Mouse (Mus musculus) central nervous system, embryonic 11.5 days (tissue): ENCODE measurements around the gene Cenpa. TPM values are rescaled to one million over a fixed set of nuclear protein-coding genes. Genes with fewer than 3 reads are reported as not detected.

ENCODE experiments used
- polyA plus RNA-seq: library from polyadenylated mRNA; depleted of rRNA; stranded (reverse); fragments of >200 nt; gene quantifications from 2 replicates; pipeline ENCODE4 v1.2.3, GENCODE M21; 2012; rRNA removed

Gene Cenpa
- polyA plus RNA-seq = 246 and 257 TPM in 2 replicates

DNA sequence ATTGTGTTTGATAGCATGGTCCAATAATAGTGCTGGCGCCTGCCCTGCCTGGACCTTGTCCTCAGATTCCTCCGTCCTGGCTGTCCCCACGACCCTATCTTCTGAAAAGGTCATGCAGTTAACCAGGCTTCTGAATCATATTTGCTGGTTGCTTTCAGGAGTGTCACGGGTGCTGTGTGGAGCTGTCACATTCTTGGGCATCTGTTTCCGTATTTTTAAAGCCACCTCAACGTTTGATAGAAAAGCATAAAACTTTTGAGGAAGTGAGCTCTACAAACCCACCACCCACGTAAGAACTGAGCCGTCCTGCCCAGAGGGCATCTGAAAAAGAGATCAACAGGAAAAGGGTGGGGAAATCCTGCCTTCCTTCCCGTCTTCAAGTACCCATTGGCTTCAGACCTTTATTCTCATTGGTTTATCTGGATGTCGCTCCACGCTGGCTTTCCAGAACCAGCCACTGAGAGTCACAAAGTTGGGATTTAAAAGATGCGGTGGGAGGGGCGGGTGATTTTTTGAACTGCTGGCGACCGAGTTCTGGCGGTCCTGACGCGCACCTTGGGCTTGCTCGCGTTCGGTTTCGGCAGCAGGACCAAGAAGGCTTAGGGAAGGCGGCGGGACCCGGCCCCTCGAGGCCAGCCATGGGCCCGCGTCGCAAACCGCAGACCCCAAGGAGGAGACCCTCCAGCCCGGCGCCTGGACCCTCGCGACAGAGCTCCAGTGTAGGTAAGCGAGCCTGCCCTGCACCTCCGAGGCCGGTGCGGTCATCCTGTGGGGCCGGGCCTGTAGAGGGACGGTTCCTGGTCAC lies at the start of gene Cenpa:
Gene Cenpa (plus strand): TSS at position 387 of the 805 bp plus-strand sequence.

DNA sequence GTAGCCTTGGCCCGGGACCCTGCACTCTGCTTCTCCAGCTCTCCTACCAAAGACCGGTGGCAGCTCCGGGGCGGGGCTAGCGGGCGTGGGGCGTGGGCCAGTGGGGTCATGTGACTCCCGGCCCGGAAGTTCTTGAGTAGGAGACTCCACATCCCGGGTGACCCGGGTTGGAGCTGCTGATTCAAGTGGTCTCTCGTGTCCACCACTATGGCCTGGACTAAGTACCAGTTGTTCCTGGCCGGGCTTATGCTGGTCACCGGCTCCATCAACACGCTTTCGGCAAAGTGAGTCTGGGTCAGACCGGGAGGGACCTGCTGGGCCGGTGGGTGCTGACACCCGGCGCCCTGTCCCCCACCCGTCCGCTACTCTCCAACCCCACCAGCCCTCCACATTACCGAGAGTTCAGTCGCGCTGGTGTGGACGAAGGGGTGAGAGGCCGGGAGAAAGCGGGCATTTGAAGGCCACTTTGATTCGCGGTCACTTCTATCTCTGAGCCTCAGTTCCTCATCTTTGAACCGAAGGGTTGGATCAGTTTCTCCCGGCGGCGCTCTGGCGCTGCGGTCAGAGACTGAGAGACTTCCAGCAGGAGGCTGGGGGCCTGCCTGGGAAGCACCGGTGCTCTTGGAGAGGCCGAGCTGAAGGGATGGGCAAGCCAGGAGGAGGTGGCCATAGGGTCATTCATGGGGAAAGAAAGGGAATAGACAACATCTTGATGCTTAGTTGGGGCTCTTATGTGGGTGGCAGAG lies 18.6 kb upstream of the Cenpa start, which contains the start of gene Slc35f6:
Gene Slc35f6 (plus strand): TSS at position 119 of the 746 bp plus-strand sequence.

GRCm38 (mm10) chr5:30711147-30712001 lies 44.8 kb downstream of the Cenpa start, which contains the start of gene Dpysl5:
Gene Dpysl5 (plus strand): TSS chr5:30711564.

Other genes starting within 250 kb of the Cenpa start
- gene Otof, start 204.8 kb upstream of the Cenpa start, polyA plus RNA-seq = 0.53 and 0.76 TPM in 2 replicates
- not detected in 2 replicates for gene 1700001C02Rik, start 200.7 kb upstream of the Cenpa start, polyA plus RNA-seq
- gene Cib4, start 120.9 kb upstream of the Cenpa start, polyA plus RNA-seq = not detected in 2 replicates
- gene Kcnk3, start 78.6 kb upstream of the Cenpa start, polyA plus RNA-seq = 0.65 and 2.0 TPM in 2 replicates
- 9.5 and 27.1 TPM in 2 replicates for gene Slc35f6, start 18.8 kb upstream of the Cenpa start, polyA plus RNA-seq
- 96.8 and 101 TPM in 2 replicates for gene Dpysl5, start 44.8 kb downstream of the Cenpa start, polyA plus RNA-seq
- gene Mapre3, start 147.9 kb downstream of the Cenpa start, polyA plus RNA-seq = 60.4 and 116 TPM in 2 replicates
- 40.6 and 60.9 TPM in 2 replicates for gene Tmem214, start 201.2 kb downstream of the Cenpa start, polyA plus RNA-seq
- 40.0 and 53.1 TPM in 2 replicates for gene Agbl5, start 221.9 kb downstream of the Cenpa start, polyA plus RNA-seq
- 218 and 282 TPM in 2 replicates for gene Ost4, start 241.0 kb downstream of the Cenpa start, polyA plus RNA-seq
- gene Emilin1, start 246.6 kb downstream of the Cenpa start, polyA plus RNA-seq = 34.1 and 81.9 TPM in 2 replicates